14 mouse cellular contexts compared by ENCODE assay signal in the genomic region with DNA sequence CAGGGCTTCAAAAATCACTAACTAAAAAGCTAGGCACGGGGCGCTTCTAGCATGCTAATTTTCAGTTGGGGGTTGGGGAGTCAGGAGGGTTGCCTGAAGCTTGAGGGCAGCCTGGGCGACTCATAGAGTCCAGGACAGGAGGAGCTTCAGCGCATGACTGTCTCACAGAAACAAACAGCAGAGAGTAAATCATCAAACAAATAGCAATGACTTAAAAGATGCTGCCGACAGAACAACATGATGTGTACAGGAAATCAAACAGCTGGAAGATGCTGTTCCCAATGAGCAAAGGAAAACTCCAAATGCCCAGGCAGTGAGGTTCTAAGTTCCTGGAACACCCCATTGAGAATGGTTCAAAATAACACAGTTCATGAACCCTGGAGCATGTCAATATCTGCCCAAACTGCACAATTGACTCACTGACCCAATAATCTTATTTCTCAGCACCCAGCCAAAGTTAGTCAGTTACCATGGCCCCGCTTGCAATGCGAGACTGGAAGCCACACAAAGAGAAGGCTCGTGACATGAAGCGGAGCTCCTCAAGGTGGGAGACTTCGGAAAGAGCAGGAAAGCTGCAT. TPM values are rescaled to one million over a fixed set of nuclear protein-coding genes. Genes with fewer than 3 reads are reported as not detected.
DNase-seq lines count a peak whose midpoint lies in the region; ATAC-seq and TF ChIP-seq lines count a peak whose summit lies in the region.
"Had no signal": no experiment of that assay in that cellular context is flagged by ENCODE, and none has a peak within 500 bp of the region (broad histone marks: within the 10 kb centered on the region; RNA-seq: fewer than 3 reads in every experiment).

No protein-coding gene starts in this region.

- peaks cover 3% of the 10 kb centered on the region; the same call in 1 of the 2 replicates for H3K4me1 ChIP-seq in forebrain, embryonic 14.5 days (ENCODE audit: control insufficient read depth, insufficient read depth, low read length)
- H3K4me1 ChIP-seq in forebrain, embryonic 13.5 days = peaks cover 19% of the 10 kb centered on the region
- H3K4me1 ChIP-seq in intestine, embryonic 15.5 days (replicated peaks) = no peaks in the 10 kb centered on the region; the same call in 1 of the 2 replicates
- H3K4me1 ChIP-seq in intestine, postnatal 0 days (replicated peaks; ENCODE audit: control insufficient read depth, insufficient read depth, low read length) = no peaks in the 10 kb centered on the region
- H3K4me1 ChIP-seq in midbrain, embryonic 14.5 days (ENCODE audit: control insufficient read depth, insufficient read depth, low read length) = peaks cover 4% of the 10 kb centered on the region; the same call in 1 of the 2 replicates
- peaks cover 6% of the 10 kb centered on the region; the same call in 1 of the 2 replicates for H3K4me1 ChIP-seq in midbrain, embryonic 11.5 days (ENCODE audit: control insufficient read depth, insufficient read depth, low read length)
- peaks cover 9% of the 10 kb centered on the region; the same call in 1 of the 2 replicates for H3K4me1 ChIP-seq in lung, postnatal 0 days (ENCODE audit: insufficient read depth, low read depth, low read length)

- H3K4me3 ChIP-seq in forebrain, embryonic 14.5 days (ENCODE audit: low read depth, low read length) = no peak overlapping the region
- no peak overlapping the region for H3K4me3 ChIP-seq in forebrain, embryonic 13.5 days
- H3K4me3 ChIP-seq in intestine, embryonic 15.5 days (replicated peaks) = no peak overlapping the region
- H3K4me3 ChIP-seq in intestine, postnatal 0 days (ENCODE audit: low read depth, low read length) = no peak overlapping the region
- no peak overlapping the region for H3K4me3 ChIP-seq in midbrain, embryonic 14.5 days (replicated peaks; ENCODE audit: low read depth, low read length)
- H3K4me3 ChIP-seq in midbrain, embryonic 11.5 days (ENCODE audit: low read depth, low read length) = no peak overlapping the region
- H3K4me3 ChIP-seq in lung, postnatal 0 days (ENCODE audit: low read depth, low read length) = no peak overlapping the region
- H3K4me3 ChIP-seq: erythroblast, embryonic 14.5 days; midbrain, embryonic 12.5 days had no signal

- no peak for TF ChIP-seq CTCF in intestine, postnatal 0 days (IDR thresholded peaks at IDR 0.05; ENCODE audit: low read depth)
- no peak for TF ChIP-seq CTCF in lung, postnatal 0 days (IDR thresholded peaks at IDR 0.05)

- no peak for DNase-seq in forebrain, embryonic 14.5 days (ENCODE audit: low spot score)
- DNase-seq in midbrain, embryonic 14.5 days = no peak
- DNase-seq in midbrain, embryonic 11.5 days (ENCODE audit: low spot score, missing footprints) = no peak
- peak; percentile 80 for DNase-seq in lung, postnatal 0 days (ENCODE audit: low spot score)
- no peak for DNase-seq in testis, postnatal 14 days (ENCODE audit: low spot score)
- DNase-seq: cerebellum, adult 8-10 months; right cerebral cortex, adult 18-20 months had no signal

- H3K9me3 ChIP-seq in forebrain, embryonic 14.5 days (replicated peaks; ENCODE audit: control insufficient read depth, low read length) = no peaks in the 10 kb centered on the region
- H3K9me3 ChIP-seq in forebrain, embryonic 13.5 days (replicated peaks) = no peaks in the 10 kb centered on the region
- H3K9me3 ChIP-seq in intestine, embryonic 15.5 days = no peaks in the 10 kb centered on the region
- no peaks in the 10 kb centered on the region for H3K9me3 ChIP-seq in intestine, postnatal 0 days (ENCODE audit: control insufficient read depth)
- H3K9me3 ChIP-seq in midbrain, embryonic 14.5 days (ENCODE audit: control insufficient read depth, low read length) = no peaks in the 10 kb centered on the region
- H3K9me3 ChIP-seq in midbrain, embryonic 11.5 days (ENCODE audit: control insufficient read depth, low read length) = no peaks in the 10 kb centered on the region
- no peaks in the 10 kb centered on the region for H3K9me3 ChIP-seq in lung, postnatal 0 days (ENCODE audit: low read length)
- H3K9me3 ChIP-seq: midbrain, embryonic 12.5 days had no signal

- peak; percentile 75 for TF ChIP-seq EP300 in lung, postnatal 0 days (IDR thresholded peaks at IDR 0.05)

- no peak overlapping the region for H3K9ac ChIP-seq in forebrain, embryonic 14.5 days (ENCODE audit: low read length)
- no peak overlapping the region for H3K9ac ChIP-seq in forebrain, embryonic 13.5 days
- no peak overlapping the region for H3K9ac ChIP-seq in intestine, embryonic 15.5 days
- no peak overlapping the region for H3K9ac ChIP-seq in intestine, postnatal 0 days (ENCODE audit: low read depth, low read length)
- H3K9ac ChIP-seq in midbrain, embryonic 14.5 days (replicated peaks; ENCODE audit: low read length) = no peak overlapping the region
- H3K9ac ChIP-seq in midbrain, embryonic 11.5 days (ENCODE audit: low read length) = no peak overlapping the region
- H3K9ac ChIP-seq in lung, postnatal 0 days (replicated peaks; ENCODE audit: low read depth) = no peak overlapping the region
- H3K9ac ChIP-seq: liver, embryonic 14.5 days; midbrain, embryonic 12.5 days had no signal

- no peak overlapping the region for H3K4me2 ChIP-seq in forebrain, embryonic 14.5 days (ENCODE audit: low read length)
- no peak overlapping the region for H3K4me2 ChIP-seq in forebrain, embryonic 13.5 days
- no peak overlapping the region for H3K4me2 ChIP-seq in intestine, embryonic 15.5 days (replicated peaks)
- H3K4me2 ChIP-seq in intestine, postnatal 0 days (replicated peaks; ENCODE audit: low read depth) = no peak overlapping the region
- H3K4me2 ChIP-seq in midbrain, embryonic 14.5 days (ENCODE audit: low read length) = no peak overlapping the region
- H3K4me2 ChIP-seq in midbrain, embryonic 11.5 days = no peak overlapping the region
- no peak overlapping the region for H3K4me2 ChIP-seq in lung, postnatal 0 days (replicated peaks; ENCODE audit: low read depth, low read length)
- H3K4me2 ChIP-seq: midbrain, embryonic 12.5 days had no signal

- peak overlapping the region; percentile 17; the same call in 1 of the 2 replicates for H3K27ac ChIP-seq in forebrain, embryonic 14.5 days (ENCODE audit: low read depth, low read length)
- no peak overlapping the region; the same call in 1 of the 2 replicates for H3K27ac ChIP-seq in forebrain, embryonic 13.5 days
- peak overlapping the region; percentile 37 for H3K27ac ChIP-seq in intestine, embryonic 15.5 days
- no peak overlapping the region for H3K27ac ChIP-seq in intestine, postnatal 0 days (ENCODE audit: low read depth, low read length)
- 0 out of 2 replicates have a peak overlapping the region, but pooled peaks have one; percentile 13 for H3K27ac ChIP-seq in midbrain, embryonic 14.5 days (replicated peaks; ENCODE audit: low read depth, low read length)
- no peak overlapping the region for H3K27ac ChIP-seq in midbrain, embryonic 11.5 days (ENCODE audit: low read depth, low read length)
- peak overlapping the region; percentile 22; the same call in 1 of the 2 replicates for H3K27ac ChIP-seq in lung, postnatal 0 days (ENCODE audit: low read length)
- H3K27ac ChIP-seq: liver, embryonic 14.5 days; midbrain, embryonic 12.5 days had no signal

- 67% methylated on average over 10 of the region's 10 CpGs for WGBS in forebrain, embryonic 14.5 days
- 69% methylated on average over 10 of the region's 10 CpGs for WGBS in forebrain, embryonic 13.5 days
- 73% methylated on average over 10 of the region's 10 CpGs for WGBS in intestine, embryonic 15.5 days
- 82% methylated on average over 10 of the region's 10 CpGs for WGBS in intestine, postnatal 0 days
- WGBS in midbrain, embryonic 14.5 days = 51% methylated on average over 10 of the region's 10 CpGs
- WGBS in midbrain, embryonic 11.5 days = 61% methylated on average over 10 of the region's 10 CpGs
- WGBS in lung, postnatal 0 days = 54% methylated on average over 10 of the region's 10 CpGs

- H3K36me3 ChIP-seq in forebrain, embryonic 14.5 days (ENCODE audit: control insufficient read depth, insufficient read depth, low read length) = peaks cover 5% of the 10 kb centered on the region; the same call in 1 of the 2 replicates
- peaks cover 19% of the 10 kb centered on the region; the same call in 1 of the 2 replicates for H3K36me3 ChIP-seq in forebrain, embryonic 13.5 days (ENCODE audit: poor library complexity, severe bottlenecking)
- H3K36me3 ChIP-seq in intestine, embryonic 15.5 days = no peaks in the 10 kb centered on the region
- no peaks in the 10 kb centered on the region for H3K36me3 ChIP-seq in intestine, postnatal 0 days (ENCODE audit: control insufficient read depth, insufficient read depth)
- no peaks in the 10 kb centered on the region for H3K36me3 ChIP-seq in midbrain, embryonic 14.5 days (ENCODE audit: control insufficient read depth, insufficient read depth, low read length)
- peaks cover 4% of the 10 kb centered on the region; the same call in 1 of the 2 replicates for H3K36me3 ChIP-seq in midbrain, embryonic 11.5 days (ENCODE audit: control insufficient read depth, insufficient read depth, low read length)
- no peaks in the 10 kb centered on the region for H3K36me3 ChIP-seq in lung, postnatal 0 days (ENCODE audit: insufficient read depth, low read length)

- no peak for ATAC-seq in forebrain, embryonic 14.5 days
- ATAC-seq in forebrain, embryonic 13.5 days = no peak
- ATAC-seq in intestine, embryonic 15.5 days = no peak
- ATAC-seq in intestine, postnatal 0 days = no peak
- no peak for ATAC-seq in midbrain, embryonic 14.5 days (ENCODE audit: low FRiP score, low TSS enrichment)
- no peak for ATAC-seq in midbrain, embryonic 11.5 days (ENCODE audit: low FRiP score)
- ATAC-seq in lung, postnatal 0 days = peak; percentile 47
- ATAC-seq: intestine, embryonic 16.5 days had no signal

- H3K27me3 ChIP-seq in forebrain, embryonic 14.5 days (replicated peaks; ENCODE audit: control insufficient read depth, insufficient read depth, low read length) = no peaks in the 10 kb centered on the region
- no peaks in the 10 kb centered on the region for H3K27me3 ChIP-seq in forebrain, embryonic 13.5 days
- no peaks in the 10 kb centered on the region for H3K27me3 ChIP-seq in intestine, embryonic 15.5 days (replicated peaks)
- H3K27me3 ChIP-seq in intestine, postnatal 0 days (replicated peaks; ENCODE audit: control insufficient read depth, insufficient read depth, low read length) = no peaks in the 10 kb centered on the region
- no peaks in the 10 kb centered on the region for H3K27me3 ChIP-seq in midbrain, embryonic 14.5 days (ENCODE audit: control insufficient read depth, insufficient read depth, low read length)
- no peaks in the 10 kb centered on the region for H3K27me3 ChIP-seq in midbrain, embryonic 11.5 days (ENCODE audit: control insufficient read depth, insufficient read depth, low read length)
- no peaks in the 10 kb centered on the region for H3K27me3 ChIP-seq in lung, postnatal 0 days (replicated peaks; ENCODE audit: insufficient read depth, low read length)
- H3K27me3 ChIP-seq: midbrain, embryonic 12.5 days had no signal

RNA-seq across cellular contexts. Expression of a gene that starts 54.0 kb away (rescaled TPM):
- polyA plus RNA-seq in forebrain, embryonic 14.5 days (2014; fragmentation: Nextera tagmentation; extraction: Ambion mirVana) = 17.4 and 21.5 TPM in 2 replicates
- polyA plus RNA-seq in forebrain, embryonic 13.5 days (2015; fragmentation: Nextera tagmentation; extraction: Ambion mirVana) = 36.8 and 40.3 TPM in 2 replicates
- polyA plus RNA-seq in intestine, embryonic 15.5 days (2015; fragmentation: Nextera tagmentation; extraction: Ambion mirVana) = 17.5 and 20.1 TPM in 2 replicates
- polyA plus RNA-seq in intestine, postnatal 0 days (2015; fragmentation: Nextera tagmentation; extraction: Ambion mirVana) = 4.4 and 5.5 TPM in 2 replicates
- 21.6 and 26.2 TPM in 2 replicates for polyA plus RNA-seq in midbrain, embryonic 14.5 days (2014; fragmentation: Nextera tagmentation; extraction: Ambion mirVana)
- polyA plus RNA-seq in midbrain, embryonic 11.5 days (2014; fragmentation: Nextera tagmentation; extraction: Ambion mirVana) = 24.7 and 25.5 TPM in 2 replicates
- polyA plus RNA-seq in lung, postnatal 0 days (2015; fragmentation: Nextera tagmentation; extraction: Ambion mirVana) = 69.6 and 73.7 TPM in 2 replicates
- polyA plus RNA-seq: erythroblast, embryonic 14.5 days had no signal

Comparison
In these comparisons a context has a peak if more than half of its experiments do, and no peak if none do; other contexts are left out.
1. H3K27ac ChIP-seq: peak in forebrain, embryonic 14.5 days (single experiment), intestine, embryonic 15.5 days (single experiment), midbrain, embryonic 14.5 days (single experiment) and lung, postnatal 0 days (single experiment); none in forebrain, embryonic 13.5 days (single experiment), intestine, postnatal 0 days (single experiment) and midbrain, embryonic 11.5 days (single experiment).